Mouse (Mus musculus) ES-E14 (cell line): ENCODE measurements at regions not wholly inside any gene's neighbourhood (a gene's known extent, or its start where the extent isn't known, plus 50 kb on each side); places are given as distances from the start of the nearest gene placed in this dataset.

Source experiments
- DNase-seq: peaks from one replicate; pipeline ENCODE4 v3.0.0-alpha.2; 2013; ENCODE audit warnings: low read depth, low spot score
- H3K27ac ChIP-seq: 2 replicates; pipeline ENCODE4 v1.5.1; 2012; ENCODE audit warnings: low read depth, mild to moderate bottlenecking, low read length, moderate library complexity, mixed read lengths; ENCODE audit not compliant: poor library complexity, insufficient read depth, severe bottlenecking
- H3K36me3 ChIP-seq: 2 replicates; pipeline ENCODE4 v1.6.1; 2012; ENCODE audit warnings: mild to moderate bottlenecking, low read length, moderate library complexity, mixed read lengths; ENCODE audit not compliant: control insufficient read depth, poor library complexity, insufficient read depth, severe bottlenecking
- H3K4me1 ChIP-seq, 2 experiments: fragments of 150-350 bp in 1 of 2; sonication (generic) in 1 of 2; 2 replicates each; pipeline ENCODE4 v1.6.1; 2012; ENCODE audit warnings: low read length in 2 of 2, mild to moderate bottlenecking in 1 of 2, mixed read lengths in 1 of 2; ENCODE audit not compliant: control insufficient read depth in 2 of 2, insufficient read depth in 2 of 2, poor library complexity in 1 of 2
- H3K4me3 ChIP-seq, 2 experiments: fragments of 150-350 bp in 1 of 2; sonication (generic) in 1 of 2; 2 replicates each; pipeline ENCODE4 v1.5.1; 2012; ENCODE audit warnings: low read length in 2 of 2, low read depth in 1 of 2, mild to moderate bottlenecking in 1 of 2, mixed read lengths in 1 of 2; ENCODE audit not compliant: insufficient read depth in 1 of 2, poor library complexity in 1 of 2, severe bottlenecking in 1 of 2
- H3K9ac ChIP-seq: 2 replicates; pipeline ENCODE4 v1.6.1; 2012; ENCODE audit warnings: low read depth, mild to moderate bottlenecking, low read length, mixed read lengths; ENCODE audit not compliant: poor library complexity, insufficient read depth, severe bottlenecking
- H3K9me3 ChIP-seq: fragments of 150-350 bp; sonication (generic); 2 replicates; pipeline ENCODE4 v1.6.1; 2012; ENCODE audit warnings: low read depth, mild to moderate bottlenecking, low read length; ENCODE audit not compliant: control insufficient read depth, insufficient read depth
- CHD2 ChIP-seq: IDR thresholded peaks from 2 replicates; pipeline ENCODE4 v1.6.1; 2014; ENCODE audit warnings: mild to moderate bottlenecking, low read depth, low read length, inconsistent platforms
- HCFC1 ChIP-seq: IDR thresholded peaks from 2 replicates; pipeline ENCODE4 v1.6.1; 2012; ENCODE audit warnings: low read length, inconsistent platforms, borderline replicate concordance; ENCODE audit not compliant: insufficient read depth
- MAFK ChIP-seq: IDR thresholded peaks from 2 replicates; pipeline ENCODE4 v1.6.1; 2014; ENCODE audit warnings: mild to moderate bottlenecking, low read depth, low read length, inconsistent platforms; ENCODE audit not compliant: insufficient read depth
- ZC3H11A ChIP-seq: IDR thresholded peaks from 2 replicates; pipeline ENCODE4 v1.6.1; 2012; ENCODE audit warnings: low read depth, mild to moderate bottlenecking, inconsistent platforms, low read length, borderline replicate concordance
- ZNF384 ChIP-seq: IDR thresholded peaks from 2 replicates; pipeline ENCODE4 v1.6.1; 2012; ENCODE audit warnings: low read depth, low read length, inconsistent platforms
- in situ Hi-C, 2 experiments: fragments of 600-800 bp; cut with MboI; formaldehyde crosslinking; loops; one replicate each; pipeline ENCODE4 v1.15.1; 2025; ENCODE audit warnings: low sequenced_read_pairs in 2 of 2, inconsistent platforms in 1 of 2; ENCODE audit not compliant: unreplicated experiment in 2 of 2

DNA sequence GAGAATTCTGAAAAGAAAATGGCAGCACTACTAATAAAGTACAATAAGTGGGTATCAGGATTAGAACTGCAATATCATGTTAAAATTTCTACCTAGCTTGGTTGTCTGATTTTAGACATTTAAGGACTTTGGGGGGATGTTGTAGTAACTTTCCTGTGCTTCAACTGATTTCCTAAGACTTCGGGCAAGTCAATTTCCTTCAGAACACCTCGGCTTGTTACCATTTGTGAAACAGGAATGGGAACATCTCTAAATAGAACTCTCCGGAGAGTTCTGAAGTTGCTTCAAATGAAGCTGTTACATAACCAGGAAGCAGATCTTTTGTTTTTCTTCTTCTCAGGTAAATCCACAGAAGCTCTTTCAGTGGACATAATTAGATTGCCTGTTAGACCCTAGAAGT, 237.0 kb upstream of the Cited2 start:
- no peak for DNase-seq
- H3K36me3 ChIP-seq = no peaks in the 10 kb centered on the region
- TF ChIP-seq CHD2 (no peak), ZC3H11A (no peak), MAFK (no peak), ZNF384 (no peak), HCFC1 (no peak)
- no peak overlapping the region for H3K9ac ChIP-seq
- in situ Hi-C loops = no loop called here
- H3K4me1 ChIP-seq = no peaks in the 10 kb centered on the region
- no peak overlapping the region for H3K4me3 ChIP-seq
- no peak overlapping the region for H3K27ac ChIP-seq
- H3K9me3 ChIP-seq = no peaks in the 10 kb centered on the region

DNA sequence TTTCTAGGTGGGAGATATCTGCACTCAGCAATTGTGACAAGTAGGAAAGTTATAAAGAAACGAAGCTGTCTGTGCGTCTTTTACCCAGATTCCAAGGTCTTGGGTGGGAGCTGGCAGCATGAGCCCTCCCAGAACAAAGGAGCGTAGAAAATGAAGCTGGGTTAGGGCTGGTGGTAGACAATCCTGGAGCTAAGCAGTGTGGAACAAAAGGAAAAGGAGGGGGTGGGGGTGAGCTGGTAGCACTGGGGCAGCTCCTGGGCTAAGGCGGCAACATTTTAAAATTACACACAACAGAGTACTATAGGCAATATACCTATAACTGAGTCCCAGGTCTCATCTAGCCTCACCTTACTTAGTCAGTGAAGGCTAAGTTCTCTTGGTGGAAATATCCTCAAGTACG, 235.6 kb upstream of the Cited2 start:
- H3K36me3 ChIP-seq = no peaks in the 10 kb centered on the region
- no peaks in the 10 kb centered on the region for H3K4me1 ChIP-seq
- no peak overlapping the region for H3K4me3 ChIP-seq
- TF ChIP-seq HCFC1 (no peak), ZC3H11A (no peak), ZNF384 (no peak), CHD2 (no peak), MAFK (no peak)
- in situ Hi-C loops = no loop called here
- H3K27ac ChIP-seq = no peak overlapping the region
- H3K9me3 ChIP-seq = no peaks in the 10 kb centered on the region
- DNase-seq = no peak
- no peak overlapping the region for H3K9ac ChIP-seq

DNA sequence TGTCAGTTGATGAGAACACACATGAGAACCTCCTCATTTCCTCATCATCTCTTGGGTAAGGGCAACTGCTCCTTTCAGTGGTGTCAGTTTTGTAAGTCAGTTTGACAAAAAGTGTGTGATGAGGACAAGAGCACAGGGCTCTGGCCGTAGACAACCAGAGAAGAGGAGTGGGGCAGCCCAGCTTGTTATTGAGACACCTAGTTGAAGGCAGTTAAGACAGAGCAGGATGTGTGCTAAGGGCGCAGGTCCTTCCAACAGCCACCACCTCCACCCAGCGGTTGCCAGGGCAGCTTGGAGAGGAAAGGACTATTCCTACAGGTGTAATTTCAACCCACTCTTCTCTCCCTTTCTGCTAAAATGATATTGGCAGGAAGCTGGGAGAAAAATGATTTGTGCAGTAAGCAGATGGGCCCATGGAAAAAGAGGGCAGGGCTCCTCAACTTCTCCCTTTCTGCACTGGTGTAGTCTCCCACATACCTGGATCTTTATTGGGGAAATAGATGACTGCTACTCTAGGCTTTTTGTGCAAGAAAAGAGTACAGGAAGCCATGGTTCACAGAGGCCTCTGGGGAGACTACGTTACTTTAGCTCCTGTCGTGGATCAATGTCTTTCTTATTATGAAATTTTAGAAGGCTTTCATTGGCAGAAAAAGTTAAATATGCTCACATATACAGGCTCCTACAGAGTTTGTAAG, 231.3 kb upstream of the Cited2 start:
- Histone ChIP-seq H3K4me1 (no peaks in the 10 kb centered on the region), H3K9me3 (no peaks in the 10 kb centered on the region), H3K27ac (no peak overlapping the region), H3K9ac (no peak overlapping the region), H3K36me3 (no peaks in the 10 kb centered on the region), H3K4me3 (no peak overlapping the region)
- no peak for TF ChIP-seq HCFC1
- no peak for TF ChIP-seq MAFK
- TF ChIP-seq ZC3H11A = no peak
- TF ChIP-seq CHD2 = no peak
- no peak for TF ChIP-seq ZNF384
- no peak for DNase-seq
- in situ Hi-C loops = no loop called here

DNA sequence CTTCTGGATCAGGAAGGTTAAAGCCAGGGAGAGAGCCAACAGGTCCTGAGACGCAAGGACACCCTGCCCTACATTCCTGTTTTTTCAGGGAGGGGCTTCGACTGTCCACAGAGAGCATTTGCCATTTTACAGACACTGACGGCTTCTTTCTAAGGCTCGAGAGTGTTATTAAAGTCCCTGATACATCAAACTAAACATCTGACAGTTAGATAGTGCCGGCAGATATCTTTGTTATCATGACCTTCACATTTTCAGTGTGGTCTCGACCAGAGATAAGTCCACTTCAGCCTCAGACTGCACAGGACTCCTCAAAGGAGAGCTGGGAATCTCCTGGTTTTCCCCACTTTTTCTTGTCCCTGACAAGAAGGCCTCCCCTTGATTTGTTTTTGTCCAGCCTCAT, 229.9 kb upstream of the Cited2 start:
- in situ Hi-C loops = no loop called here
- Histone ChIP-seq H3K27ac (no peak overlapping the region), H3K36me3 (no peaks in the 10 kb centered on the region), H3K9me3 (no peaks in the 10 kb centered on the region), H3K4me3 (no peak overlapping the region), H3K9ac (no peak overlapping the region), H3K4me1 (no peaks in the 10 kb centered on the region)
- no peak for TF ChIP-seq ZC3H11A
- no peak for DNase-seq

DNA sequence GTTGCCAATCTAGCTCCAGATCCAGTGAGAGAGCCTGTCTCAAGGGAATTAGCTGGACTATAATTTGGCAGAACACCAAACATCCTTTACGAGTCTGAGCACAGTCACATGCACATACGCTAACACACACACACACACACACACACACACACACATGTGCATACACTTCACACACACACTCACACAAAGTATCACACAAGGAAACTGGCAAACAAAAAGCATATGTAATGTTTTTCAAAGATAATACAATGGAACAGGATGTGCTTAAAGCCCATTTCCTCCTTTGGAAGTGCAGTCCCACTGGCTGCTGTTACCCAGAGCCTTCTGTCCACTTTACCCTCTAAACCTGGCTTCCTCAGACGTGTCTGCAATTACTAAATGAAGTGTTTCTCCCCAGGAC, 226.2 kb upstream of the Cited2 start:
- Histone ChIP-seq H3K9me3 (no peaks in the 10 kb centered on the region), H3K36me3 (no peaks in the 10 kb centered on the region), H3K4me1 (no peaks in the 10 kb centered on the region), H3K27ac (no peak overlapping the region), H3K4me3 (no peak overlapping the region), H3K9ac (no peak overlapping the region)
- no peak for DNase-seq
- no peak for TF ChIP-seq ZNF384
- no peak for TF ChIP-seq CHD2
- TF ChIP-seq ZC3H11A = no peak
- no peak for TF ChIP-seq MAFK
- no peak for TF ChIP-seq HCFC1
- in situ Hi-C loops = no loop called here
